Mouse (Mus musculus) left cerebral cortex, postnatal 10 days (tissue): Measurements from ENCODE around the gene Ctdnep1. TPM values are rescaled to one million over a fixed set of nuclear protein-coding genes. Genes with fewer than 3 reads are reported as not detected.

ENCODE experiments used
- DNase-seq, 2 experiments: peaks; one replicate each; pipeline ENCODE4 v3.0.0; 2021 to 2022; ENCODE audit warnings: low spot score in 2 of 2, mixed read lengths in 1 of 2; ENCODE audit errors: extremely low spot score in 1 of 2
- intact Hi-C: fragments of 180-260 bp; cut with DNase I; formaldehyde crosslinking; loops from one replicate; pipeline ENCODE4 v1.15.1; 2025
- total RNA-seq, 2 experiments: library from RNA; stranded (reverse); gene quantifications; 2 replicates each; pipeline ENCODE4 v1.2.3; 2021

The Ctdnep1 gene
- total RNA-seq: 100 to 1,000 TPM; 104 to 118 TPM

- intact Hi-C loops: no loop called here
- no peak for DNase-seq
Measured at GRCm38 (mm10) chr11:69981141-69981762, at the start of gene Ctdnep1. TSS of gene Ctdnep1 (plus strand) at chr11:69981156.

GRCm38 (mm10) chr11:69931769-69932168 lies 49.2 kb upstream of the Ctdnep1 start:
- intact Hi-C loops: loop anchor here (10.0 kb wide), 1 partner anchor 283 kb away; the partner anchor contains the start of gene Slc16a11
- no peak for DNase-seq

- DNase-seq: no peak
- intact Hi-C loops: loop anchor here (10.0 kb wide), 1 partner anchor 283 kb away; the partner anchor contains the start of gene Slc16a11
Measured at GRCm38 (mm10) chr11:69932254-69932653, 48.7 kb upstream of the Ctdnep1 start.

- intact Hi-C loops: loop anchor here (10.0 kb wide), 1 partner anchor 282 kb away; the partner anchor contains the start of gene Slc16a11
Measured at GRCm38 (mm10) chr11:69933066-69933465, 47.9 kb upstream of the Ctdnep1 start.

GRCm38 (mm10) chr11:69934169-69934568 lies 46.8 kb upstream of the Ctdnep1 start:
- intact Hi-C loops: loop anchor here (2.0 to 10.0 kb wide), 2 partner anchors 15 to 281 kb away; partner anchors contain the start of genes Slc16a11 and Slc2a4
- DNase-seq: peak; percentile 83 to 94

More at GRCm38 (mm10) chr11:69933066-69933465, 47.9 kb upstream of the Ctdnep1 start:
- DNase-seq: no peak

GRCm38 (mm10) chr11:69934681-69935080 lies 46.3 kb upstream of the Ctdnep1 start:
- no peak for DNase-seq
- intact Hi-C loops: loop anchor here (2.0 to 10.0 kb wide), 2 partner anchors 14 to 280 kb away; partner anchors contain the start of genes Slc16a11 and Slc2a4

GRCm38 (mm10) chr11:69935137-69935879 lies 45.6 kb upstream of the Ctdnep1 start, which contains the start of gene Ybx2:
TSS of gene Ybx2 (plus strand) at chr11:69935796.
- intact Hi-C loops: loop anchor here (2.0 to 10.0 kb wide), 2 partner anchors 13 to 279 kb away; partner anchors contain the start of genes Slc16a11 and Slc2a4
- DNase-seq: peak; percentile 82 to 91

- intact Hi-C loops: loop anchor here (10.0 kb wide), 1 partner anchor 279 kb away; the partner anchor contains the start of gene Slc16a11
- peak in 1 of 2 experiments; percentile 61 for DNase-seq
Measured at GRCm38 (mm10) chr11:69936156-69936555, 44.8 kb upstream of the Ctdnep1 start.

GRCm38 (mm10) chr11:69936714-69937347 lies 44.1 kb upstream of the Ctdnep1 start:
- no peak for DNase-seq
- intact Hi-C loops: loop anchor here (10.0 kb wide), 1 partner anchor 278 kb away; the partner anchor contains the start of gene Slc16a11

- intact Hi-C loops: loop anchor here (10.0 kb wide), 1 partner anchor 277 kb away; the partner anchor contains the start of gene Slc16a11
- peak in 1 of 2 experiments; percentile 41 for DNase-seq
Measured at GRCm38 (mm10) chr11:69937385-69937784, 43.6 kb upstream of the Ctdnep1 start.

GRCm38 (mm10) chr11:69937834-69938233 lies 43.1 kb upstream of the Ctdnep1 start:
- intact Hi-C loops: loop anchor here (10.0 kb wide), 1 partner anchor 277 kb away; the partner anchor contains the start of gene Slc16a11
- DNase-seq: no peak

GRCm38 (mm10) chr11:69938401-69938979 lies 42.5 kb upstream of the Ctdnep1 start:
- intact Hi-C loops: loop anchor here (10.0 kb wide), 1 partner anchor 276 kb away; the partner anchor contains the start of gene Slc16a11
- no peak for DNase-seq

GRCm38 (mm10) chr11:69939181-69939580 lies 41.8 kb upstream of the Ctdnep1 start:
- intact Hi-C loops: loop anchor here (10.0 kb wide), 1 partner anchor 276 kb away; the partner anchor contains the start of gene Slc16a11
- no peak for DNase-seq

GRCm38 (mm10) chr11:69939731-69940130 lies 41.2 kb upstream of the Ctdnep1 start:
- intact Hi-C loops: loop anchor here (10.0 kb wide), 1 partner anchor 275 kb away; the partner anchor contains the start of gene Slc16a11
- no peak for DNase-seq

GRCm38 (mm10) chr11:69940962-69941361 lies 40.0 kb upstream of the Ctdnep1 start:
- DNase-seq: no peak
- intact Hi-C loops: no loop called here

GRCm38 (mm10) chr11:69945216-69945615 lies 35.7 kb upstream of the Ctdnep1 start:
- intact Hi-C loops: no loop called here
- DNase-seq: no peak

- intact Hi-C loops: no loop called here
- DNase-seq: no peak
Measured at GRCm38 (mm10) chr11:69945997-69946891, 34.7 kb upstream of the Ctdnep1 start.
